Mouse (Mus musculus): Measurements from ENCODE around the gene Crebl2. TPM values are rescaled to one million over a fixed set of nuclear protein-coding genes. Genes with fewer than 3 reads are reported as not detected.

Crebl2 gene
- 21.3 TPM for polyA plus RNA-seq (2014; fragmentation: Illumina TruSeq; extraction: RNeasy Lipid Tissue Mini Kit (QIAGEN cat#74804); ENCODE audit: insufficient read depth, low read depth, low replicate concordance)

GRCm38 (mm10) chr6:134829786-134830700, at the start of gene Crebl2:
TSS of gene Crebl2 (plus strand) at chr6:134830154.

GRCm38 (mm10) chr6:134792141-134793045, 37.6 kb upstream of the Crebl2 start, which contains the start of gene Dusp16:
TSS of gene Dusp16 (minus strand) at chr6:134792625.

GRCm38 (mm10) chr6:134898095-134898965, 68.4 kb downstream of the Crebl2 start, which contains the start of gene Gpr19:
TSS of gene Gpr19 (minus strand) at chr6:134898578.

Other genes with a start within 250 kb of the Crebl2 start
- gene Mansc1, start 197.7 kb upstream of the Crebl2 start, polyA plus RNA-seq (2014; fragmentation: Illumina TruSeq; extraction: RNeasy Lipid Tissue Mini Kit (QIAGEN cat#74804); ENCODE audit: insufficient read depth, low read depth, low replicate concordance) = 5.3 TPM
- 9.7 TPM for gene Borcs5, start 190.6 kb upstream of the Crebl2 start, polyA plus RNA-seq (2014; fragmentation: Illumina TruSeq; extraction: RNeasy Lipid Tissue Mini Kit (QIAGEN cat#74804); ENCODE audit: insufficient read depth, low read depth, low replicate concordance)
- gene Dusp16, start 37.5 kb upstream of the Crebl2 start, polyA plus RNA-seq (2014; fragmentation: Illumina TruSeq; extraction: RNeasy Lipid Tissue Mini Kit (QIAGEN cat#74804); ENCODE audit: insufficient read depth, low read depth, low replicate concordance) = 16.1 TPM
- 3.8 TPM for gene Gpr19, start 68.4 kb downstream of the Crebl2 start, polyA plus RNA-seq (2014; fragmentation: Illumina TruSeq; extraction: RNeasy Lipid Tissue Mini Kit (QIAGEN cat#74804); ENCODE audit: insufficient read depth, low read depth, low replicate concordance)
- gene Cdkn1b, start 90.2 kb downstream of the Crebl2 start, polyA plus RNA-seq (2014; fragmentation: Illumina TruSeq; extraction: RNeasy Lipid Tissue Mini Kit (QIAGEN cat#74804); ENCODE audit: insufficient read depth, low read depth, low replicate concordance) = 44.2 TPM
- gene Apold1, start 151.6 kb downstream of the Crebl2 start, polyA plus RNA-seq (2014; fragmentation: Illumina TruSeq; extraction: RNeasy Lipid Tissue Mini Kit (QIAGEN cat#74804); ENCODE audit: insufficient read depth, low read depth, low replicate concordance) = 1.5 TPM
- 50.1 TPM for gene Ddx47, start 181.5 kb downstream of the Crebl2 start, polyA plus RNA-seq (2014; fragmentation: Illumina TruSeq; extraction: RNeasy Lipid Tissue Mini Kit (QIAGEN cat#74804); ENCODE audit: insufficient read depth, low read depth, low replicate concordance)
- gene Gprc5a, start 235.5 kb downstream of the Crebl2 start, polyA plus RNA-seq (2014; fragmentation: Illumina TruSeq; extraction: RNeasy Lipid Tissue Mini Kit (QIAGEN cat#74804); ENCODE audit: insufficient read depth, low read depth, low replicate concordance) = 320 TPM

Measured in lung, adult 10 weeks (tissue).